Comparison of ENCODE assay signal across 25 mouse cellular contexts in the genomic region with DNA sequence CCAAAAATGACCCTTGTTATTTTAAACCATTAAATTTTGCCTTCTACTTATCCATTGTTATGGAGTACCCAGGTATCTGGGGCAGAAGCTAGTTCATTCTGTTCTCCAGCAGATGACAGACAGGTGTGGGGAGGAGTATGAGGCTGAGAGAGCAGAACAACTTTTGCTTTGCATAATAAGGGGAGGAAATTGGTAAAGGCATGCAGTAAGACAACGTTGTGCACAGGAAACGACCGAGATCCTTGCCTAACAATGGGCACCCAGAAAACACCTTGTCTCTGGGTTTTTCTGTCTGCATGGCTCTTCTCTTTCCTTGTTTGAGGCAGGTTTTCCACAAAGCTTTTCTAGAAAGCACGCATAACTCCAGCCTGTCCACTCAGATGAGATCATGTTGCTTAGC.
"Had no signal": no experiment of that assay in that cellular context is flagged by ENCODE, and none has a peak within 500 bp of the region (broad histone marks: within the 10 kb centered on the region; RNA-seq: fewer than 3 reads in every experiment).

No protein-coding gene starts in this region.

- ATAC-seq: hindbrain, postnatal 0 days; intestine, embryonic 16.5 days had no signal

- H3K4me1 ChIP-seq: heart, embryonic 13.5 days; heart, embryonic 15.5 days; hindbrain, embryonic 13.5 days; hindbrain, embryonic 15.5 days; kidney, embryonic 15.5 days; liver, embryonic 13.5 days had no signal

- H3K4me3 ChIP-seq: heart, adult 2 months; heart, embryonic 13.5 days; heart, embryonic 15.5 days; hindbrain, embryonic 13.5 days; hindbrain, embryonic 15.5 days; kidney, embryonic 15.5 days; layer of hippocampus, adult 2 months; left cerebral cortex, adult 2 months; limb, embryonic 10.5 days; limb, embryonic 12.5 days; liver, embryonic 13.5 days had no signal

- H3K4me2 ChIP-seq: heart, embryonic 11.5 days; heart, embryonic 13.5 days; heart, embryonic 15.5 days; hindbrain, embryonic 13.5 days; hindbrain, embryonic 15.5 days; kidney, embryonic 15.5 days; limb, embryonic 12.5 days; liver, embryonic 13.5 days had no signal

- H3K9me3 ChIP-seq: heart, embryonic 13.5 days; heart, embryonic 15.5 days; hindbrain, embryonic 13.5 days; hindbrain, embryonic 15.5 days; kidney, embryonic 15.5 days; limb, embryonic 10.5 days; limb, embryonic 12.5 days; liver, embryonic 13.5 days had no signal

- H3K36me3 ChIP-seq: heart, embryonic 13.5 days; heart, embryonic 15.5 days; hindbrain, embryonic 13.5 days; hindbrain, embryonic 15.5 days; kidney, embryonic 15.5 days; limb, embryonic 10.5 days; limb, embryonic 12.5 days; liver, embryonic 13.5 days had no signal

- H3K9ac ChIP-seq: heart, embryonic 13.5 days; heart, embryonic 15.5 days; hindbrain, embryonic 13.5 days; hindbrain, embryonic 15.5 days; kidney, embryonic 15.5 days; limb, embryonic 12.5 days; liver, embryonic 13.5 days had no signal

- H3K27me3 ChIP-seq: heart, embryonic 13.5 days; heart, embryonic 15.5 days; hindbrain, embryonic 13.5 days; hindbrain, embryonic 15.5 days; kidney, embryonic 15.5 days; limb, embryonic 12.5 days; liver, embryonic 13.5 days had no signal

- H3K27ac ChIP-seq: heart, adult 2 months; heart, embryonic 13.5 days; heart, embryonic 15.5 days; hindbrain, embryonic 13.5 days; hindbrain, embryonic 15.5 days; hindbrain, postnatal 0 days; kidney, embryonic 15.5 days; layer of hippocampus, adult 2 months; left cerebral cortex, adult 2 months; limb, embryonic 10.5 days; limb, embryonic 12.5 days; liver, embryonic 13.5 days had no signal

- DNase-seq: gastrocnemius, postnatal 14 days; gastrocnemius, postnatal 36 days; heart, adult 2 months; heart, postnatal 14 days; heart, postnatal 36 days; kidney, adult 11 months; kidney, adult 2 months; kidney, adult 9 months; kidney, postnatal 10 days; kidney, postnatal 25 days; kidney, postnatal 4 days; liver; liver, embryonic 13.5 days had no signal
